Mouse (Mus musculus) gastrocnemius, adult 2 months (tissue): ENCODE results near the gene Gm4214. TPM values are rescaled to one million over a fixed set of nuclear protein-coding genes. Genes with fewer than 3 reads are reported as not detected.
"Not testable (repeated sequence)": the region's sequence is repeated elsewhere in the genome, so short reads cannot be mapped to it uniquely, and the experiment has no call there.

Source experiments
- DNase-seq: peaks from one replicate; pipeline ENCODE4 v3.0.0; 2022
- H3K27ac ChIP-seq: fragments of 200-600 bp; 2 replicates; pipeline ENCODE4 v1.8.1; 2022; ENCODE audit warnings: mild to moderate bottlenecking
- H3K4me3 ChIP-seq: fragments of 200-600 bp; 2 replicates; pipeline ENCODE4 v1.8.1; 2022; ENCODE audit warnings: mild to moderate bottlenecking, moderate library complexity
- intact Hi-C: fragments of 180-260 bp; cut with DNase I; formaldehyde crosslinking; loops from one replicate; pipeline ENCODE4 v1.15.1; 2025
- long read RNA-seq, 2 experiments: library from polyadenylated mRNA; stranded (forward); transcript quantifications; one replicate each; pipeline ENCODE4 v2.0.0; 2021
- total RNA-seq, 2 experiments: library from RNA; stranded (reverse); gene quantifications; 2 replicates each; pipeline ENCODE4 v1.2.3; 2021

Gene Gm4214
- not detected for total RNA-seq
- long read RNA-seq, experiment 1: 0 reads
- long read RNA-seq, experiment 2: 0 reads

GRCm38 (mm10) chr7:22984573-22984972, at the start of gene Gm4214:
TSS of gene Gm4214 (minus strand) at chr7:22984673.
- H3K4me3 ChIP-seq, intact Hi-C loops, DNase-seq: not testable (repeated sequence)

GRCm38 (mm10) chr7:23019823-23020222, 35.4 kb upstream of the Gm4214 start, which contains the start of gene Gm4216:
TSS of gene Gm4216 (minus strand) at chr7:23019923.
- intact Hi-C loops, H3K27ac ChIP-seq, DNase-seq, H3K4me3 ChIP-seq: not testable (repeated sequence)

More at GRCm38 (mm10) chr7:22984573-22984972, at the start of gene Gm4214:
- not testable (repeated sequence) for H3K27ac ChIP-seq

Other genes with a start within 250 kb of the Gm4214 start
- gene Vmn1r157, start 223.0 kb downstream of the Gm4214 start, total RNA-seq: not detected
- not detected for gene Vmn1r158, start 193.9 kb downstream of the Gm4214 start, total RNA-seq
- gene Vmn1r159, start 141.1 kb downstream of the Gm4214 start, total RNA-seq: not detected
- not detected for gene Vmn1r160, start 113.4 kb downstream of the Gm4214 start, total RNA-seq
- gene Gm4216, start 35.2 kb upstream of the Gm4214 start, total RNA-seq: not detected
- not detected for gene Vmn1r163, start 70.9 kb upstream of the Gm4214 start, total RNA-seq
- gene Gm8720, start 82.8 kb upstream of the Gm4214 start, total RNA-seq: not detected
- gene Gm10662, start 159.8 kb upstream of the Gm4214 start, total RNA-seq: not detected
- not detected for gene Vmn1r165, start 232.7 kb upstream of the Gm4214 start, total RNA-seq